Mouse (Mus musculus): Measurements from ENCODE around the gene Itpa.

DNA sequence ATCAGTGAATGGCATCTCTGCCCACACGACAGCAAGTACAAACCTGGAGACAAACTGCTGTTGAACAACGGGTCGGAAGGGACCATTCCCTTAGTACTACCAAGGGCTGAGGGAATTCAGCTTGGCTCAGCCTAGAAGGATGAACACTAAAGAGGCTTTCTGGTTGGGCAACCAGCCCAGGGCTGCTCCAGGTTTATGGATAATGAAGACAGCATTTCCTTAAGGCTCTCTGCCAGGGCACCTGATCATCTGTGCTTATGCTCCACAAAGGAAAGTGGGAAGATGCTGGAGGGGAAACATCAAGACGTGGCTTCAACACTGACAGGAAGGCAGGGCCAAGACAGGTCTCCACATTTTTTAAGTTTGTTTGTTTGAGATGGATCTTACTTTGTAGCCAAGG is 57.0 kb downstream of the Itpa start:
- TF ChIP-seq CTCF (IDR thresholded peaks at IDR 0.05 in 2 of 3, conservative IDR thresholded peaks at IDR 0.05 in 1 of 3; ENCODE audit: control insufficient read depth in 1 of 3, insufficient read depth in 1 of 3, low read depth in 2 of 3, low read length in 3 of 3, poor library complexity in 1 of 3, severe bottlenecking in 1 of 3) (no peak), BHLHE40 (IDR thresholded peaks at IDR 0.05; ENCODE audit: borderline replicate concordance, low read depth, low read length) (no peak), ETS1 (IDR thresholded peaks at IDR 0.05; ENCODE audit: low read depth, low read length) (no peak), EP300 (IDR thresholded peaks at IDR 0.05; ENCODE audit: low read depth in 1 of 2, low read length in 2 of 2) (no peak), POLR2A (IDR thresholded peaks at IDR 0.05; ENCODE audit: control insufficient read depth in 1 of 2, insufficient read depth in 1 of 2, low read depth in 1 of 2, low read length in 2 of 2, poor library complexity in 1 of 2) (no peak), TAL1 (IDR thresholded peaks at IDR 0.05; ENCODE audit: low read length) (no peak), POLR2AphosphoS2 (IDR thresholded peaks at IDR 0.05; ENCODE audit: low read length) (no peak), HCFC1 (IDR thresholded peaks at IDR 0.05; ENCODE audit: low read depth, low read length) (no peak), POLR2AphosphoS5 (IDR thresholded peaks at IDR 0.05; ENCODE audit: borderline replicate concordance, low read depth, low read length) (no peak), SMC3 (IDR thresholded peaks at IDR 0.05; ENCODE audit: low read depth, low read length) (no peak), ZKSCAN1 (IDR thresholded peaks at IDR 0.05; ENCODE audit: low read depth, low read length) (no peak)
